Mouse (Mus musculus): Measurements from ENCODE around the gene Foxa1.

Foxa1 gene

GRCm38 (mm10) chr12:57500246-57500645 is 46.5 kb downstream of the Foxa1 start:
- intact Hi-C loops (cut with DNase I): no loop called here

DNA sequence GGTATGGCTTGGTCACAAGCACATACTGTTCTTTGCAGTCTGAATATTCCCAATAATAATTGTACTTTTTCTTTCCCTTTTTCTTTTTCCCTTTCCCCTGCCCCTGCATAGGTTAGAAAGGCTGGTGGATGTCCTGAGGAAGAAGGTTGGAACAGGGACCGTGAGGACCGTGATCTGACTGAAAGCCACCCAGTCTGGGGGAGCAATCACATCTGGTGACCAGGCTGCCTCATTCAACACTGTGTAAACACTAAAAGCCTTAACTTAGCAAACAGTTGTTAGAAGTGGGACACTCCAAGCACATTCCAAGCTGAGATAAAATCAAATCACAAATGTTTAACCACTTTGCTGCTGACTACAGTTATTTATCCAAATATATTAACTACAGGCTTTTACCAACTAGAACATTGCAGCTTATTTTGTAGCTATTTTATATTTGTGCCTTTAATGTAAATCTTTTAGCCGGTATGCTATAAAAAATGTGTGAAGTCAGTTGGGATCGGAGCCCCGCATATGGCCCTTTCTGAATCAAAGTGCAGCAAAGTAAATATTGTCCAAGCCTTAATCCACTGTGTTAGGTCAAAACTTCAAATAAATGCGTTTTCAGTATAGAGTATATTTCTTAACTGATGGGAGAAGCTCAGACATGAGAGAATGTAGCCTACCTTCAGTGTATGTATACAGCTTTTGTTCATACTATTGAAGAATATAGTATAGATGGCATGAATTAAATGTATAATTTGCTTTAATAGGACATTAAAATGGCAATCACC is 50.2 kb downstream of the Foxa1 start:
- intact Hi-C loops (cut with DNase I): no loop called here

Data from adrenal gland (tissue).